Mouse (Mus musculus): ENCODE measurements at regions not wholly inside any gene's neighbourhood (a gene's known extent, or its start where the extent isn't known, plus 50 kb on each side); places are given as distances from the start of the nearest gene placed in this dataset.
"Not testable (repeated sequence)": the region's sequence is repeated elsewhere in the genome, so short reads cannot be mapped to it uniquely, and the experiment has no call there.

DNA sequence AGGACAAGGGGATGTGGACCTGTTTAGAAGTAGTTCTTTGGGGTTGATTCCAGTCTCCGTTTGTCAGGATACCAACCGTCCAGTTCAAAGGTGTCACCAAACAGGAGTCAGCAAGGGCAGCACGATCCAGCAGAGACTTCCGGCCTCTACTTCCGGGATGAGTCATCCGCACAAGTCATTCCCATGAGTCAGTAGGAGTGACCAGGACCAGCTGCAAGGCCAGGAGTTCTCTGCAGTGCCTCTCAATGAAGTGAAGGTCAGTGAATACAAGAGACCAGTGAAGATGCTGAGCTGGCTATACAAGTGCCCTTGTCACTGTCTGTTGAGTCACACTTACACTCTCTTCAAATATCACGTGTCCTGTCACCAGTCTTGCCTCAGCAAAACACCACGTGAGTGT is 272.8 kb upstream of the Cntnap4 start:
- no peaks in the 10 kb centered on the region for H3K36me3 ChIP-seq
- no peak overlapping the region for H3K9ac ChIP-seq (replicated peaks)
- H3K9me3 ChIP-seq = no peaks in the 10 kb centered on the region
- no peak overlapping the region for H3K27ac ChIP-seq (replicated peaks)
- ATAC-seq (replicated peaks) = no peak
- no peak overlapping the region for H3K4me2 ChIP-seq (replicated peaks)
- H3K4me3 ChIP-seq = no peak overlapping the region
- no peaks in the 10 kb centered on the region for H3K4me1 ChIP-seq
- WGBS = 90% methylated on average over 8 of the region's 8 CpGs
- no peaks in the 10 kb centered on the region for H3K27me3 ChIP-seq

DNA sequence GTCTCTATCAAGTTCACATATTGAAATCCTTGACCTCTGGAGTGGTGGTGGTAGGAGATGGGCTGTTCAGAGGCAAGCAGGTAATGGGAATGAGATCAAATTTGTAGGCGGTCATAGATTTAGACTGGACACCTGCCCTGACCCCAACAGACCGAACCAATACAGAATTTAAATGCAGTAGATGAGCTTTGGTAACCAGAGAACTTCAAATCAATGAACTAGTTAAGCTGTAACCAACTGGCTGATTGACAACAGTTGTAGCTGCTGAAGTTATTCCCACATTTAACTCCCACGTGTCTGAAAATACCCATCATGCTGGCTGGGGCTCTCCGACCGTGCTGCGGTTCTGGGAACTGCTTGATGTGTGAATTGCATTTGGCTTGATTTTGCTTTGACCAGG is 268.5 kb upstream of the Gm6793 start:
- H3K4me3 ChIP-seq = no peak overlapping the region
- ATAC-seq (replicated peaks) = no peak
- whole genome bisulfite sequencing = 87% methylated on average over 6 of the region's 6 CpGs
- no peaks in the 10 kb centered on the region for H3K27me3 ChIP-seq
- H3K9me3 ChIP-seq = no peaks in the 10 kb centered on the region
- H3K4me1 ChIP-seq = peaks cover 6% of the 10 kb centered on the region; the same call in 1 of the 2 replicates
- H3K4me2 ChIP-seq (replicated peaks) = no peak overlapping the region
- H3K9ac ChIP-seq (replicated peaks) = no peak overlapping the region
- H3K36me3 ChIP-seq = no peaks in the 10 kb centered on the region
- H3K27ac ChIP-seq (replicated peaks) = no peak overlapping the region

DNA sequence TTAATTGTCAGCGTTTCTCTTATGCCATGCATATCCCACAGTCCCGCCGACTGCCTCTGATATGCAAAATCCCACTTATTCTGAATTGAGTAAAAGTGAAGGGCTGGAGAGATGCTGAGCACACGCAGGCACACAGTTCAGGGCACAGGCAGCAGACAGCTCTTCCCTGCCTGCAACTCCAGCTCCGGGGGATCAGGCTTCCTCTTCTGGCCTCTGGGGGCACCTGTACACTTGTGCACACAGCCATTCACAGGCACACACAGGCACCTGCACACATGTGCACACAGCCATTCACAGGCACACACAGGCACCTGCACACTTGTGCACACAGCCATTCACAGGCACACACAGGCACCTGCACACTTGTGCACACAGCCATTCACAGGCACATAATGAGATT is 254.8 kb upstream of the Gm6793 start:
- Histone ChIP-seq H3K36me3 (no peaks in the 10 kb centered on the region), H3K27ac (replicated peaks) (peak overlapping the region; percentile 95), H3K4me1 (peaks cover 27% of the 10 kb centered on the region), H3K27me3 (no peaks in the 10 kb centered on the region), H3K9ac (replicated peaks) (no peak overlapping the region), H3K4me2 (replicated peaks) (peak overlapping the region; percentile 38), H3K4me3 (no peak overlapping the region), H3K9me3 (no peaks in the 10 kb centered on the region)
- peak; percentile 59 for ATAC-seq (replicated peaks)
- WGBS = 4% methylated on average over 5 of the region's 5 CpGs

GRCm38 (mm10) chr8:112269214-112269566 is 254.4 kb upstream of the Gm6793 start:
- WGBS = 5% methylated on average over 8 of the region's 8 CpGs

DNA sequence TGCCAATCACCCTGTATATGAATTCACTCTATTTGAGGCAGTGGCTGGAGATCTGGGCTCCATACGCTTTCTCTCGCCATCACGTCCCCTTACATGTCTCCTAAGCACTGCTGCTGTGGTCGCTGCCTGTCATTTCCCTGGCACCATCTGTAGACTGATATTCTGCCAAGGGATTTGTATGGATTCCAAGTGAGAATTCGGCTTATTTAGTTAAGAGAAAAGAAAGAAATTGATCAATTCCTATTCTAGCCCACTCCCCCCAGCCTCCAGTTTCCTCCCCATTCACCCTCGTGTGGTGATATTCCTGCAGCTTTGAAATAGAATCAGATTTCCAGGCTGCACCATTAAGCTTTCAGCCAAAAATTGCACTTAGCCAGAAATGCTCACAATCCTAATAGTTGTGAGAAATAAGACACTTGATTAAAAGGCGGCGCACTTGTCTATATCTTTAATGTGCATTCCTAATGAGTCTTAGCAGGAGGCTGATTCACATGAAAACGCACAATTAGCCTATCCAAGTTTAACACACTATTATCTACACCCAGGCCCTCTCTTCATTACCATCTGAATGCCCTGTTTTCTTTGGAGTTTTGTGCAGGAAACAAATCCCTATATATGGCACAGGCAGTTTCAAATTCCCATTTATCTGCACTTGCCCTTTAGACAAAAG is 253.8 kb upstream of the Gm6793 start:
- H3K4me1 ChIP-seq = peaks cover 27% of the 10 kb centered on the region
- peak overlapping the region; percentile 95 for H3K27ac ChIP-seq (replicated peaks)
- H3K27me3 ChIP-seq = no peaks in the 10 kb centered on the region
- ATAC-seq (replicated peaks) = peak; percentile 94
- H3K4me2 ChIP-seq (replicated peaks) = peak overlapping the region; percentile 38
- WGBS = 4% methylated on average over 9 of the region's 9 CpGs
- no peaks in the 10 kb centered on the region for H3K9me3 ChIP-seq
- H3K9ac ChIP-seq (replicated peaks) = no peak overlapping the region
- H3K36me3 ChIP-seq = no peaks in the 10 kb centered on the region
- H3K4me3 ChIP-seq = no peak overlapping the region

More at GRCm38 (mm10) chr8:112269214-112269566, 254.4 kb upstream of the Gm6793 start:
- no peaks in the 10 kb centered on the region for H3K9me3 ChIP-seq
- peak overlapping the region; percentile 95 for H3K27ac ChIP-seq (replicated peaks)
- no peaks in the 10 kb centered on the region for H3K36me3 ChIP-seq
- H3K4me1 ChIP-seq = peaks cover 27% of the 10 kb centered on the region
- peak; percentile 69 for ATAC-seq (replicated peaks)
- H3K4me2 ChIP-seq (replicated peaks) = peak overlapping the region; percentile 38
- no peak overlapping the region for H3K4me3 ChIP-seq
- H3K27me3 ChIP-seq = no peaks in the 10 kb centered on the region
- H3K9ac ChIP-seq (replicated peaks) = no peak overlapping the region

- Histone ChIP-seq H3K4me3 (peak overlapping the region; percentile 29), H3K36me3 (no peaks in the 10 kb centered on the region), H3K9me3 (no peaks in the 10 kb centered on the region), H3K4me1 (peaks cover 14% of the 10 kb centered on the region), H3K9ac (replicated peaks) (peak overlapping the region; percentile 23), H3K27ac (replicated peaks) (peak overlapping the region; percentile 81), H3K4me2 (replicated peaks) (peak overlapping the region; percentile 48), H3K27me3 (no peaks in the 10 kb centered on the region)
- ATAC-seq (replicated peaks) = peak; percentile 58
- WGBS = 9% methylated on average over 13 of the region's 13 CpGs
These were observed 243.2 kb upstream of the Gm6793 start for GRCm38 (mm10) chr8:112257922-112258475.

DNA sequence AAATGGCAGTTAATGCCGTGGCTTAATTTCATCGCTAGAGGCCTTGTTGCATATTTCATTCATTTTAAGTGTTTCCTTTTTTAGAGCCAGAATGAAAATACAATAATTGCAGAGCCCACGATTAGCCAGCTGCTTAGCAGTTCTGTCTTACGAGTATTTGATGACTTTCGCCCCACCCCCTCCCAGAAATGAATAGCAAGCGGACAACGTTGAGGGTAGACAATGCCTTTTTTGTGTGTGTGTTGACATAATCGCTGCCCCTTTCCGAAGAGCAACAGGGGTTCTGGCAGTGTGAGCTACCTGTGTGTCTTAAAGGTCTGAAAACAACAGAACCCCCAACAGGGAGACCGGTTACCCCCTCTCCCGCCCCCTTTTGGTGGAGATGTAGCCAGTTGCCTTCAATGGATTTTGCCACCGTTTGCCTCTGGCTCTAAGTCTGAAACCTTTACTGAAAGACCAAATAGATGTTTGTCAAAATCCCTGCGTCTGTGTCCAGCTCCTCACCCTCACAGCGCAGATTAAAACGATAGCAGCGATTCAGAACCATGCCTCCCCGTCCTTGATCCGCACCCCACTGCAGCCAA is 242.6 kb upstream of the Gm6793 start:
- no peaks in the 10 kb centered on the region for H3K36me3 ChIP-seq
- peak; percentile 68 for ATAC-seq (replicated peaks)
- H3K4me3 ChIP-seq = peak overlapping the region; percentile 29
- H3K4me1 ChIP-seq = peaks cover 14% of the 10 kb centered on the region
- no peaks in the 10 kb centered on the region for H3K9me3 ChIP-seq
- peak overlapping the region; percentile 81 for H3K27ac ChIP-seq (replicated peaks)
- H3K4me2 ChIP-seq (replicated peaks) = peak overlapping the region; percentile 48
- H3K27me3 ChIP-seq = no peaks in the 10 kb centered on the region
- 2% methylated on average over 18 of the region's 18 CpGs for WGBS
- H3K9ac ChIP-seq (replicated peaks) = peak overlapping the region; percentile 23

- H3K9me3 ChIP-seq; H3K4me3 ChIP-seq; H3K27me3 ChIP-seq; H3K27ac ChIP-seq (replicated peaks); H3K4me2 ChIP-seq (replicated peaks); H3K36me3 ChIP-seq; H3K9ac ChIP-seq (replicated peaks); H3K4me1 ChIP-seq: not testable (repeated sequence)
- ATAC-seq (replicated peaks) = 0 out of 2 replicates have a peak, but pooled peaks have one; percentile 32
- 94% methylated on average over 2 of the region's 2 CpGs for WGBS
These were observed 231.8 kb upstream of the Gm6793 start for GRCm38 (mm10) chr8:112246629-112247028.

- ATAC-seq (replicated peaks) = no peak
- 27% methylated on average over 9 of the region's 9 CpGs for WGBS
- no peak overlapping the region for H3K9ac ChIP-seq (replicated peaks)
- H3K27ac ChIP-seq (replicated peaks) = no peak overlapping the region
- H3K4me2 ChIP-seq (replicated peaks) = no peak overlapping the region
- H3K36me3 ChIP-seq = no peaks in the 10 kb centered on the region
- no peaks in the 10 kb centered on the region for H3K9me3 ChIP-seq
- H3K4me1 ChIP-seq = peaks cover 7% of the 10 kb centered on the region; the same call in 1 of the 2 replicates
- H3K27me3 ChIP-seq = no peaks in the 10 kb centered on the region
- H3K4me3 ChIP-seq = no peak overlapping the region
These were observed 223.8 kb upstream of the Gm6793 start for GRCm38 (mm10) chr8:112238681-112239080.

DNA sequence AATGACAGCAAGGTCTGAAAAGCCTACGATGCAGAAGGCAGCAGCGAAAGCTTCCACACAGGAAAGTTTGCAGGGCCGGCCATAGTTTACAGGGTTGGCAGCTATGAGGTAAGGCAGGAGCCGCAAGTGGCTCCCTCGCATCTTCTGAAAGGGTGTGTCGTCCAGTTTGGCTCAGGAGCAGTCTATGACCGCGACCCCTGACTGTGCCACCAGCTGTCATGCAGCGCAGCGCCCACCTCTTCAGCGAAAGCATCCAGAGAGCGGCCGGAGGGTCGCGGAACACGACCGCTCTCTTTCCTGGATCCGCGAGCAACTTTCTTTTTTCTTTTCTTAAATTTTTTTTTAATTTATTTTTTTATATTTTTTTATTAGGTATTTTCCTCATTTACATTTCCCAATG is 221.9 kb upstream of the Gm6793 start:
- H3K9ac ChIP-seq (replicated peaks); H3K4me3 ChIP-seq; H3K4me1 ChIP-seq; H3K36me3 ChIP-seq; H3K27ac ChIP-seq (replicated peaks); H3K9me3 ChIP-seq; ATAC-seq (replicated peaks); H3K27me3 ChIP-seq; H3K4me2 ChIP-seq (replicated peaks): not testable (repeated sequence)
- WGBS = 92% methylated on average over 19 of the region's 19 CpGs

DNA sequence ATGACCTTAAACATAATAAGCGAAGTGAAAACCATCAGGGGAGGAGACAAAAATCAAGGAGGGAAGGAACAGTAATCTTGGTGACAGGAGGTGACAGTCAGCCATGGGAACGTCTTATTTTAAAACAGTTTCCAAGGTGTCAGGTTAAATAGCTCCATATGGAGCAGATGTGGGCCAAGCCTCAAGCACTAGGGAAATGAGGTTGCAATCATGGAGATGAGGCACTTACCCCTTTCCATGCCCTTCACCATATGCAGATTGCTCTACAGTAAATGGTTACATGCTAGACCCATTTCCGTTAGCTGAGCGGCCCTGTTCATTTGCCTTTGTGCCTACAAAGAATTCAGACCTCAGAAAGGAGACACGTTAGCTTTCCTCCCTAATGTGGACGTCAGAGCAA is 204.8 kb upstream of the Gm6793 start:
- H3K9ac ChIP-seq (replicated peaks) = no peak overlapping the region
- H3K9me3 ChIP-seq = no peaks in the 10 kb centered on the region
- WGBS = 42% methylated on average over 6 of the region's 6 CpGs
- no peaks in the 10 kb centered on the region for H3K27me3 ChIP-seq
- H3K4me2 ChIP-seq (replicated peaks) = no peak overlapping the region
- H3K4me3 ChIP-seq = no peak overlapping the region
- H3K36me3 ChIP-seq = no peaks in the 10 kb centered on the region
- H3K27ac ChIP-seq (replicated peaks) = peak overlapping the region; percentile 25
- no peaks in the 10 kb centered on the region; the same call in 1 of the 2 replicates for H3K4me1 ChIP-seq
- ATAC-seq (replicated peaks) = peak; percentile 81

- WGBS = 90% methylated on average over 5 of the region's 5 CpGs
- Histone ChIP-seq H3K4me1 (no peaks in the 10 kb centered on the region), H3K4me2 (replicated peaks) (no peak overlapping the region), H3K9ac (replicated peaks) (no peak overlapping the region), H3K27ac (replicated peaks) (no peak overlapping the region), H3K27me3 (no peaks in the 10 kb centered on the region), H3K4me3 (no peak overlapping the region), H3K36me3 (no peaks in the 10 kb centered on the region), H3K9me3 (no peaks in the 10 kb centered on the region)
- no peak for ATAC-seq (replicated peaks)
These were observed 197.3 kb upstream of the Gm6793 start for GRCm38 (mm10) chr8:112212170-112212569.

Data from forebrain, embryonic 15.5 days (tissue).